Mouse (Mus musculus) limb, embryonic 14.5 days (tissue): ENCODE measurements around the gene 2010111I01Rik. TPM values are rescaled to one million over a fixed set of nuclear protein-coding genes. Genes with fewer than 3 reads are reported as not detected.
"Not testable (repeated sequence)": the region's sequence is repeated elsewhere in the genome, so short reads cannot be mapped to it uniquely, and the experiment has no call there.

ENCODE experiments used
- ATAC-seq: fragments of 200-750 bp; cut with Nextera tagmentation; 2 replicates; pipeline ENCODE4 v1.8.0; 2017; ENCODE audit warnings: low read depth, moderate number of reproducible peaks, moderate TSS enrichment; ENCODE audit not compliant: low FRiP score
- DNase-seq: peaks from one replicate; pipeline ENCODE4 v3.0.0-alpha.2; 2015; ENCODE audit warnings: low spot score
- H3K27ac ChIP-seq: fragments of 300-500 bp; sonication (generic); replicated peaks from 2 replicates; pipeline ENCODE4 v1.5.1; 2014; ENCODE audit warnings: low read depth, mild to moderate bottlenecking, low read length, moderate library complexity, mixed read lengths
- H3K27me3 ChIP-seq: fragments of 300-500 bp; sonication (generic); 2 replicates; pipeline ENCODE4 v1.6.1; 2014; ENCODE audit warnings: low read length, mixed read lengths; ENCODE audit not compliant: control insufficient read depth, insufficient read depth
- H3K36me3 ChIP-seq: fragments of 300-500 bp; sonication (generic); 2 replicates; pipeline ENCODE4 v1.6.1; 2014; ENCODE audit warnings: mild to moderate bottlenecking, low read length, moderate library complexity, mixed read lengths; ENCODE audit not compliant: control insufficient read depth, insufficient read depth
- H3K4me1 ChIP-seq: fragments of 300-500 bp; sonication (generic); 2 replicates; pipeline ENCODE4 v1.6.1; 2014; ENCODE audit warnings: antibody characterized with exemption, low read length, mixed read lengths; ENCODE audit not compliant: control insufficient read depth, insufficient read depth
- H3K4me2 ChIP-seq: fragments of 300-500 bp; sonication (generic); replicated peaks from 2 replicates; pipeline ENCODE4 v1.6.1; 2014; ENCODE audit warnings: low read depth, mild to moderate bottlenecking, low read length, moderate library complexity; ENCODE audit not compliant: severe bottlenecking
- H3K4me3 ChIP-seq: fragments of 300-500 bp; sonication (generic); replicated peaks from 2 replicates; pipeline ENCODE4 v1.5.1; 2014; ENCODE audit warnings: low read length
- H3K9ac ChIP-seq: fragments of 300-500 bp; sonication (generic); 2 replicates; pipeline ENCODE4 v1.6.1; 2014; ENCODE audit warnings: mild to moderate bottlenecking, low read depth, low read length, moderate library complexity; ENCODE audit not compliant: severe bottlenecking
- H3K9me3 ChIP-seq: fragments of 300-500 bp; sonication (generic); 2 replicates; pipeline ENCODE4 v1.6.1; 2016; ENCODE audit warnings: low read length; ENCODE audit not compliant: control insufficient read depth
- POLR2A ChIP-seq: fragments of 200-500 bp; IDR thresholded peaks from 2 replicates; pipeline ENCODE4 v1.8.0; 2012; ENCODE audit warnings: inconsistent platforms, mild to moderate bottlenecking, moderate library complexity, borderline replicate concordance; ENCODE audit not compliant: insufficient read depth, insufficient read length; ENCODE audit errors: extremely low read depth
- WGBS: fragments of 180-500 bp; shearing (Covaris S2); extraction: QIAGEN DNeasy Blood & Tissue Kit; methylation state at CpG from one replicate; pipeline ENCODE4 v1.1.7; 2014; 5-methylcytosine and 5-hydroxymethylcytosine counted together
- polyA plus RNA-seq, 2 experiments: library from polyadenylated mRNA; depleted of rRNA in 1 of 2; stranded (reverse) in 1 of 2; unstranded in 1 of 2; fragments of >200 nt; fragmentation: Nextera tagmentation in 1 of 2; extraction: Ambion mirVana in 1 of 2; gene quantifications; 2 replicates each; pipeline versions ENCODE4 v1.2.1 to v1.2.3; 2012 to 2014

The 2010111I01Rik gene
- polyA plus RNA-seq, 2 experiments, result 231 to 255 TPM

DNA sequence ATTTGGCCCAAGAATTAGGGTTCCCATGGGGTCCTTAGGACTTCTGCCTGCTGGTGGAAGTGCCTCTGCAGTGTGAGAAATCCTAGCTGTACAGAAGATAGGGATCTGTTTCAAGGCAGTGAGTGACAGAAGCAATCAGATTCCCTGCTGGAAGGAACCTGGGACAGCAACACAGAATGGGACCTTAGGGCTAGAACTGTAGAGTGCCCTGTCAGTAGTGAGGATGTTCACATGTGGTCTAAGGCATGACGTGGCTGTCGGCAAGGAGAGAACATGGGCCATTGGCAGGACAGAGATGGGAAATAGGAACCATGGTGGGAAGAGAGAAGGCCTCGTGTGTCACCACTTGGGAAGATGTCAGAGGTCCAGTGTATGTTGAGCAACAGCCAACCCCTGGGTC lies 344.9 kb downstream of the 2010111I01Rik start:
- H3K9me3 ChIP-seq, result no peaks in the 10 kb centered on the region
- H3K36me3 ChIP-seq, result peaks cover 21% of the 10 kb centered on the region
- TF ChIP-seq POLR2A, result no peak
- no peak overlapping the region for H3K4me3 ChIP-seq
- DNase-seq, result no peak
- WGBS, result 78% methylated on average over 3 of the region's 3 CpGs
- H3K27me3 ChIP-seq, result no peaks in the 10 kb centered on the region
- no peak overlapping the region for H3K4me2 ChIP-seq
- H3K27ac ChIP-seq, result no peak overlapping the region
- no peak overlapping the region for H3K9ac ChIP-seq
- H3K4me1 ChIP-seq, result peaks cover 19% of the 10 kb centered on the region
- no peak for ATAC-seq

DNA sequence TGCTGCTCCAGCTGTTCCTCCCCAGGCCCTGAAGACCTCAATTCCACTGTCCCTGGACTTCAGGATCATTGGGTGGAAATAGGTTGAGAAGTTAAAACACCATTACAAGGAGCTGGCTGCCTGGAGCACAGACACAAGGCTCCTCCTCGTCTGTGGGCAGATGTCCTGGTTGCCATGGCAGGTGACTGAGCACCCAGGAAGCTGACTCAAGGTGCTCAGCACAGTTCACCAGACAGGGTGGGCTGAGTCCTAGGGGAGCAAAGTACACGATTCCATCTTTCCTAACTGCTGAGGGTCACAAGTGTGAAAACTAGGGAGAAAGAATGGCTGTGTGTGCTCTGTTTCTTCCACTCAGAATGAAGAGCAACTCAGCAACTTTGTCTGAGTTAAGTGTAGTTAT lies 346.5 kb downstream of the 2010111I01Rik start:
- Histone ChIP-seq H3K4me2 (no peak overlapping the region), H3K9ac (no peak overlapping the region), H3K9me3 (no peaks in the 10 kb centered on the region), H3K27me3 (no peaks in the 10 kb centered on the region), H3K36me3 (peaks cover 14% of the 10 kb centered on the region), H3K4me3 (no peak overlapping the region), H3K4me1 (0 out of 2 replicates have a peak, but pooled peaks cover 8% of the 10 kb centered on the region), H3K27ac (no peak overlapping the region)
- 58% methylated on average over 2 of the region's 2 CpGs for WGBS
- ATAC-seq (no peak), DNase-seq (no peak)
- no peak for TF ChIP-seq POLR2A

DNA sequence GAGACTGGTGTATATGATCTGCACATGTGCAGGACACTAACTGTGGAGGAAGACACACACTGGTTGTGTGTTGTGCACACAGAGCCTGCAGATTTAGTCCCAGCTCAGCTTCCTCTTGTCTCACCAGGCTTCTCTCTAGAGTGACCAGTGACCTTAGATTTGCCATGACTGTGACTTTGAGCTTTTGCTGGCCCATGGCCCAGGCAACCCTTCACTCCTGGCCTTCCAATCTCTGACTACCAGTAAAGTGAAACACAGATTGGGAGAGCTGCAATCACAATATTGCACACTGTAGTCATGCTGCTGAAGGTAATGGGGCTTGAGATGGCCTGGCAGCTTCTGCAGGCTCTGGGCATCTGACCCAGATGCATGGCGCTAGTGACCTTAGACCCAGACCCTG lies 348.6 kb downstream of the 2010111I01Rik start:
- ATAC-seq (no peak), DNase-seq (no peak)
- Histone ChIP-seq H3K4me3 (no peak overlapping the region), H3K9me3 (no peaks in the 10 kb centered on the region), H3K4me1 (peaks cover 22% of the 10 kb centered on the region), H3K27ac (no peak overlapping the region), H3K9ac (no peak overlapping the region), H3K4me2 (no peak overlapping the region), H3K27me3 (no peaks in the 10 kb centered on the region), H3K36me3 (peaks cover 11% of the 10 kb centered on the region)
- 89% methylated on average over 1 of the region's 1 CpGs for WGBS
- no peak for TF ChIP-seq POLR2A

- no peak for ATAC-seq
These were observed 349.3 kb downstream of the 2010111I01Rik start for GRCm38 (mm10) chr13:63313748-63314607.

GRCm38 (mm10) chr13:63314608-63314920 lies 349.9 kb downstream of the 2010111I01Rik start:
- Histone ChIP-seq H3K9me3 (no peaks in the 10 kb centered on the region), H3K4me3 (no peak overlapping the region), H3K4me1 (peaks cover 23% of the 10 kb centered on the region), H3K9ac (no peak overlapping the region), H3K36me3 (peaks cover 8% of the 10 kb centered on the region), H3K27me3 (no peaks in the 10 kb centered on the region), H3K27ac (no peak overlapping the region), H3K4me2 (no peak overlapping the region)
- 72% methylated on average over 4 of the region's 4 CpGs for WGBS
- no peak for TF ChIP-seq POLR2A
- ATAC-seq (no peak), DNase-seq (no peak)

More at GRCm38 (mm10) chr13:63313748-63314607, 349.3 kb downstream of the 2010111I01Rik start:
- Histone ChIP-seq H3K4me2 (no peak overlapping the region), H3K27me3 (no peaks in the 10 kb centered on the region), H3K9ac (no peak overlapping the region), H3K36me3 (peaks cover 8% of the 10 kb centered on the region), H3K9me3 (no peaks in the 10 kb centered on the region), H3K27ac (no peak overlapping the region; the same call in 1 of the 2 replicates), H3K4me1 (peaks cover 23% of the 10 kb centered on the region), H3K4me3 (no peak overlapping the region)
- 80% methylated on average over 12 of the region's 12 CpGs for WGBS
- no peak for TF ChIP-seq POLR2A
- no peak for DNase-seq

DNA sequence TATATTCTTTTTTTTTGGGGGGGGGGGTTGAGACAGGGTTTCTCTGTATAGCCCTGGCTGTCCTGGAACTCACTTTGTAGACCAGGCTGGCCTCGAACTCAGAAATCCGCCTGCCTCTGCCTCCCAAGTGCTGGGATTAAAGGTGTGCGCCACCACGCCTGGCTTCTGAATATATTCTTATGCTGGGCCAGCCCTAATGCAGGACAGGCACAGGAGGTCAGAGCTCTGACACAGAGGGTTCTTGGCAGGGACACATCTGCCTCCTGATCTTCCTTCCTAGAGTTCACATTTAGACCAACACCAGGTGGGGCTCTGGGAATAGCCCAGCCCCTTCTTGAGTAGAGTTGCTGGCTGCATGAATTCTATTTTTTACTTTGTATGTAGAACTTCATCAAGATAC lies 350.4 kb downstream of the 2010111I01Rik start:
- not testable (repeated sequence) for DNase-seq, H3K4me3 ChIP-seq, ATAC-seq, H3K27me3 ChIP-seq, H3K4me2 ChIP-seq, H3K27ac ChIP-seq, H3K9me3 ChIP-seq, H3K9ac ChIP-seq, H3K36me3 ChIP-seq
- WGBS, result 93% methylated on average over 2 of the region's 4 CpGs
- H3K4me1 ChIP-seq, result peaks cover 23% of the 10 kb centered on the region
